Mouse (Mus musculus) liver, adult 2 months (tissue): ENCODE data around the gene Disc1. TPM values are rescaled to one million over a fixed set of nuclear protein-coding genes. Genes with fewer than 3 reads are reported as not detected.

Source experiments
- DNase-seq: peaks from one replicate; pipeline ENCODE4 v3.0.0-alpha.2; 2011; ENCODE audit warnings: low read depth, low spot score; ENCODE audit errors: extremely low read depth
- H3K27ac ChIP-seq: fragments of 200-500 bp; replicated peaks from 2 replicates; pipeline ENCODE4 v1.5.1; 2012; ENCODE audit warnings: low read depth, mild to moderate bottlenecking, control low read depth, inconsistent platforms, low read length; ENCODE audit not compliant: insufficient read depth
- H3K27me3 ChIP-seq: fragments of 200-500 bp; 2 replicates; pipeline ENCODE4 v1.6.1; 2012; ENCODE audit warnings: mild to moderate bottlenecking, moderate library complexity, low read length, inconsistent platforms; ENCODE audit not compliant: control insufficient read depth, insufficient read depth
- H3K36me3 ChIP-seq: fragments of 200-500 bp; 2 replicates; pipeline ENCODE4 v1.6.1; 2012; ENCODE audit warnings: low read length, inconsistent platforms; ENCODE audit not compliant: control insufficient read depth, insufficient read depth
- H3K4me1 ChIP-seq: fragments of 200-500 bp; 2 replicates; pipeline ENCODE4 v1.6.1; 2011; ENCODE audit warnings: low read length; ENCODE audit not compliant: control insufficient read depth, insufficient read depth
- H3K4me3 ChIP-seq: fragments of 200-500 bp; 2 replicates; pipeline ENCODE4 v1.5.1; 2011; ENCODE audit warnings: low read depth, mild to moderate bottlenecking, control low read depth, low read length, moderate library complexity; ENCODE audit not compliant: insufficient read depth
- H3K79me2 ChIP-seq: fragments of 200-500 bp; 2 replicates; pipeline ENCODE4 v1.6.1; 2012; ENCODE audit warnings: inconsistent platforms, mild to moderate bottlenecking, low read length, moderate library complexity; ENCODE audit not compliant: control insufficient read depth, insufficient read depth
- H3K9ac ChIP-seq: fragments of 200-500 bp; 2 replicates; pipeline ENCODE4 v1.6.1; 2012; ENCODE audit warnings: low read depth, mild to moderate bottlenecking, control low read depth, inconsistent platforms, low read length
- CTCF ChIP-seq: fragments of 200-500 bp; IDR thresholded peaks from 2 replicates; pipeline ENCODE4 v1.5.1; 2011; ENCODE audit warnings: low read depth, low read length, control low read depth
- POLR2A ChIP-seq: fragments of 200-500 bp; IDR thresholded peaks from 2 replicates; pipeline ENCODE4 v1.6.1; 2011; ENCODE audit warnings: low read length, control low read depth; ENCODE audit not compliant: insufficient read depth; ENCODE audit errors: extremely low read depth
- WGBS: fragments of 180-500 bp; shearing (Covaris S2); methylation state at CpG from one replicate; pipeline ENCODE4 v1.1.7; 2018; 5-methylcytosine and 5-hydroxymethylcytosine counted together
- polyA plus RNA-seq: library from polyadenylated mRNA; depleted of rRNA; stranded (reverse); fragments of >200 nt; gene quantifications from 2 replicates; pipeline ENCODE4 v1.2.3, GENCODE M21; 2012
- total RNA-seq: library from RNA; depleted of rRNA; stranded (reverse); fragments of >200 nt; gene quantifications from 2 replicates; pipeline ENCODE4 v1.2.3, GENCODE M21; 2014

Gene Disc1
- total and polyA plus RNA-seq, 2 experiments, result 0.16 to 0.37 TPM

- TF ChIP-seq CTCF, result no peak
- TF ChIP-seq POLR2A, result no peak
- DNase-seq, result no peak
- 92% methylated on average over 8 of the region's 8 CpGs for WGBS
These were observed 231.4 kb downstream of the Disc1 start for GRCm38 (mm10) chr8:125285391-125285790.

GRCm38 (mm10) chr8:125285966-125286681, 232.1 kb downstream of the Disc1 start:
- peak; percentile 26 for DNase-seq
- no peaks in the 10 kb centered on the region for H3K79me2 ChIP-seq
- TF ChIP-seq CTCF (no peak), POLR2A (no peak)
- H3K27me3 ChIP-seq, result peaks cover 2% of the 10 kb centered on the region; the same call in 1 of the 2 replicates
- no peak overlapping the region for H3K9ac ChIP-seq
- H3K36me3 ChIP-seq, result no peaks in the 10 kb centered on the region
- H3K4me3 ChIP-seq, result no peak overlapping the region
- H3K27ac ChIP-seq, result no peak overlapping the region
- H3K4me1 ChIP-seq, result no peaks in the 10 kb centered on the region
- 71% methylated on average over 12 of the region's 12 CpGs for WGBS

More at GRCm38 (mm10) chr8:125285391-125285790, 231.4 kb downstream of the Disc1 start:
- no peaks in the 10 kb centered on the region for H3K4me1 ChIP-seq
- no peak overlapping the region for H3K4me3 ChIP-seq
- H3K79me2 ChIP-seq, result no peaks in the 10 kb centered on the region
- peaks cover 2% of the 10 kb centered on the region; the same call in 1 of the 2 replicates for H3K27me3 ChIP-seq
- no peaks in the 10 kb centered on the region for H3K36me3 ChIP-seq
- H3K27ac ChIP-seq, result no peak overlapping the region
- no peak overlapping the region for H3K9ac ChIP-seq

DNA sequence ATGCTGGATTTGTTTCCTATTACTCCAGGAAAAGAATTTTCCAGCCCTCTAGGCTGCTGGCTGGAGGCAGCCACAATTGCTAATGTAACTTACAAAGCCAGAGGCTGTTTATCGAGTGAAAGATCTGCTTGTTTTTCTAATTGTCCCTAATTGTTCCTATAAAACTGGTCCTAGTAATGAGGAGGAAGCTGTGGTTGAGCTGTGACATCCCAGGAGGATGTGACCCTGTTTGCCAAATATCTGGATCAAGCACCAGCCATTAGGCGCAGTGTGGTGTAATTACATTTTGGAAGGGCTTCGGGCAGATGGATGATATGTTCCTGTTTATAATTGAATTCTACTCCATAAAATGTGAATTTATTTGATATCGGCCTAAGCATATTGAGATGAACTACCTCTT, 233.3 kb downstream of the Disc1 start:
- Histone ChIP-seq H3K27me3 (no peaks in the 10 kb centered on the region; the same call in 1 of the 2 replicates), H3K4me1 (no peaks in the 10 kb centered on the region), H3K9ac (no peak overlapping the region), H3K36me3 (no peaks in the 10 kb centered on the region), H3K79me2 (no peaks in the 10 kb centered on the region), H3K27ac (no peak overlapping the region), H3K4me3 (no peak overlapping the region)
- DNase-seq, result no peak
- TF ChIP-seq POLR2A (no peak), CTCF (no peak)
- 88% methylated on average over 4 of the region's 4 CpGs for WGBS

DNA sequence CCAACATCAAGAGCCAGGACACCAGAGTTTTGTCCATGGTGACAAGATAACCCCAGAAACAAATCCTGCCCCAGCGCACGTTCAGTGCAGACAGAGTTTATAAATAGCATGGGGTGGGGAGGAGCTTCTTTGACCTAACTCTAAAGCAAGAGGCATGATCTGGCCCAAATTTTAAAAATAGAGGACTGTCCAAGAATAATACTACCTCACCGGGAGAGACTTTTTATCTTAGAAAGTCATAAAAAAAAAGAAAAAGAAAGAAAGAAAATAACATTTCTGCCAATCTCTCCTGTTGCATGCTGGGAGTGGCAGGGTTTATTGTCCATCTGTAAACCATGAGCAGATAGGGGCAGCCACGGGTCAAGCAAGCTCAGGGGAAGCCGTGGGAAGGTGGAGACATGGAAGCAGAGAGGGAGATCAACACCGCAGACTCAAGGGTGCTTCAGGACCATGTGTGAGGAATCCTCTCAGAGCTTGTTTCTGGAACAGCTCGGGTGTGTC, 233.9 kb downstream of the Disc1 start:
- WGBS, result 62% methylated on average over 7 of the region's 7 CpGs
- no peak overlapping the region for H3K4me3 ChIP-seq
- H3K36me3 ChIP-seq, result no peaks in the 10 kb centered on the region
- no peak overlapping the region for H3K9ac ChIP-seq
- H3K27ac ChIP-seq, result no peak overlapping the region
- H3K79me2 ChIP-seq, result no peaks in the 10 kb centered on the region
- TF ChIP-seq CTCF (no peak), POLR2A (no peak)
- no peaks in the 10 kb centered on the region for H3K4me1 ChIP-seq
- DNase-seq, result no peak
- H3K27me3 ChIP-seq, result no peaks in the 10 kb centered on the region

DNA sequence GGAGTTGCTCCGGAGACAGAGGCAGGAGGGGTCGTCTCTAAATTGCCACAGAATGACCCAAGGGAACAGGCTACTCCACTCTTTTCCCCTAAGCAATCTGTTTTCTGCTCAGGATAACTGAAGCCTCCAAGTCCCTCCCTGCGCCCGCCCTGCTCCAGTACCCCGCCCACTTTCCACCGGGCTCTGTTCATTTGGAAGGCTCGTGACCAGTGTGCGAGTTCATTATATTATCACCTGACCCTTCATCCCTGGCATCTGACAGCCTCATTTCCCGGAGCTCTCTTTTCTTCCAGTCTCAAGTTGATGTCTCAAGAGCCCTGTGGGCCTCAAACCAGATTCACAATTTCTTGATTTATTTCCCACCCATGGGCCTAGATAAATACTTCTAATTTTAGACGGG, 237.5 kb downstream of the Disc1 start:
- Histone ChIP-seq H3K4me3 (no peak overlapping the region), H3K79me2 (no peaks in the 10 kb centered on the region), H3K36me3 (no peaks in the 10 kb centered on the region), H3K4me1 (no peaks in the 10 kb centered on the region), H3K27me3 (no peaks in the 10 kb centered on the region), H3K9ac (no peak overlapping the region), H3K27ac (no peak overlapping the region)
- DNase-seq, result no peak
- 70% methylated on average over 10 of the region's 10 CpGs for WGBS
- TF ChIP-seq CTCF, result no peak
- no peak for TF ChIP-seq POLR2A
